Mouse (Mus musculus) embryo, embryonic 10.5 days (tissue): ENCODE measurements around the gene Narfl.

ENCODE experiments used
- DNase-seq: peaks from one replicate; pipeline ENCODE4 v3.0.0-alpha.2; 2015; ENCODE audit warnings: low spot score

Gene Narfl

DNA sequence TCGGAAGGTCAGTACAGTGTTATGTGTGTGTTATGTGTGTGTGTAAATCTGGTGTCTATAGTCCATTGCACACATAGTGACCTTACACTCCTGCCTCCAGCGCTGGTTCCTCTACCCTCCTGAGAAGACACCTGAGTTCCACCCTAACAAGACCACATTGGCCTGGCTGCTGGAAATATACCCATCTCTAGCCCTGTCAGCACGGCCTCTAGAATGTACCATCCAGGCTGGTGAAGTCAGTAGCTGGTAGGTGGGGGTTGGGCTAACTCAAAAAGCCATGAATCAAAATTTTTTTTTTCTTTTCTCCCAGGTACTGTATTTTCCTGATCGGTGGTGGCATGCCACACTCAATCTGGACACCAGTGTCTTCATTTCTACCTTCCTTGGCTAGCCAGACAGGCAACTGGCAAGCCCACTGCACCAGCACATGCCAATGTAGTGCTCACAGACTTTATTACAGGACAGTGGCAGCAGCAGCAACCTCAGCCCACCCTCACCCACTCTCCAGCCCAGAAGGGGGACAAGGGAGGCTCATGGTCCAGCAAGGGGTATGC is 56.7 kb downstream of the Narfl start:
- DNase-seq, result no peak

DNA sequence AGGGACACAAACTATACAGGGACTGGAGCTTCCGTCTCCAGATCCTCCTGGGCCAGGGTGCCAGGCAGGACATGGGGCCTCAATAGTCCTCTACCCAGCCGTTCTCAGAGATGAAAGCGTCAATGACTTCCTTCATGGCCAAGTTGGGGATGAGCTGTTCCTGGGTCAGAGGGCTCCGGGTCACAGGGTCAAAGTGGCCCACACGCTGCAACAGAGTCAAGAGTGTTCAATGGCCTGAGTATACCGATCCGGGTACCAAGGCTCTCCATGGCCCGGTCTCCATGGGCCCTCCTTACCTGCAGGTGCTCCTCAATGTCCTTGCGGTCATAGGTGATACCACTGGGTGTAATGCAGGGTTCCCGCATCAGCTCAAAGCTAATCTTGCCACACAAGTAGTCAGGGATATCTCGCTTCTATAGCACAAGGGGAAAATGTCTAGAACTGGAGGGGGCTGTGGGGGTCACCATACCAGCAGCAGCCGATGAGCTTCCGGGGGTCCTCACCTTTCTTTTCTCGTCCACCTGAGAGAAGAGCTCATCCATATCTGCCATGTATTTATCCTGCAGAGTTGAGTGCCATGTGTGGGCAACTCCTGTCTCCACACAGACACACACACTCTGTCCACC is 57.3 kb downstream of the Narfl start:
- DNase-seq, result no peak

DNA sequence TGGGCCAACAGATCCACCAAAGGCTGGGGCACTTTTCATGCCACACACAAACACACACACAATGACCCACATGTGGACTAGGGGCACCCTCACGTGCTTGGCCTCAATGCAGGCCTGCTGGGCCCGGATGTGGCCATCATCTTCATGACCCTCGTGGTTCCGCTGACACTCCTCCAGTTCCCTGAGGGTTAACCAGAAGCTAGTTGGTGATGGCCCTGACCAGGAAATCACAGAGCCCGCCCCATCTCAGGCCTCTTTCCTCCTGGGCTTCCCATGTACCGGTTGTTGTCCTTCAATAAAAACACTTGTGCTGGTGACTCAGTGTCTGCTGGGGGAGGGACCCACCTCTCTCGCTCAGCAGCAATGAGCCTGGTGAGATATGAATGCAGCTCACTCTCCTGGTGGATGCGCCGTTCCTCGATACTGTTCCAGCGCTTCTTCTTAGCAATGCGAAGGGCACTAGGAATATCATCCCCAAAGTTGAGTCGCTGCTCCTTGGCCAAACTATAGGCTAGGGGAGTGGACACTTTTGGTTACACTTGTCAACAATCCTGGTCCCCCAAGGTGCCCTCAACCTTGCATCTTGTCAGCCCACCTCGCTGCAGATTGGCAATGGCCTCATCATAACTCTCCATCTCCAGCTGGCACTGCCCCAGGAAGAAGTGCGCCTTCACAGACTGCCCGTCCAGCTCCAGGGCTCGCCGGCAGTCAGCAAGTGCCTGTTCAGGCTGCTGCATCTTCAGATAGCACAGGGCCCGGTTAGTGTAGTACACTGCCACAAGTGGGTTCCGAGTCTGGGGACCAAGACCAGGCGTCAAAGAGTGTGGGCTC is 58.1 kb downstream of the Narfl start:
- no peak for DNase-seq

DNA sequence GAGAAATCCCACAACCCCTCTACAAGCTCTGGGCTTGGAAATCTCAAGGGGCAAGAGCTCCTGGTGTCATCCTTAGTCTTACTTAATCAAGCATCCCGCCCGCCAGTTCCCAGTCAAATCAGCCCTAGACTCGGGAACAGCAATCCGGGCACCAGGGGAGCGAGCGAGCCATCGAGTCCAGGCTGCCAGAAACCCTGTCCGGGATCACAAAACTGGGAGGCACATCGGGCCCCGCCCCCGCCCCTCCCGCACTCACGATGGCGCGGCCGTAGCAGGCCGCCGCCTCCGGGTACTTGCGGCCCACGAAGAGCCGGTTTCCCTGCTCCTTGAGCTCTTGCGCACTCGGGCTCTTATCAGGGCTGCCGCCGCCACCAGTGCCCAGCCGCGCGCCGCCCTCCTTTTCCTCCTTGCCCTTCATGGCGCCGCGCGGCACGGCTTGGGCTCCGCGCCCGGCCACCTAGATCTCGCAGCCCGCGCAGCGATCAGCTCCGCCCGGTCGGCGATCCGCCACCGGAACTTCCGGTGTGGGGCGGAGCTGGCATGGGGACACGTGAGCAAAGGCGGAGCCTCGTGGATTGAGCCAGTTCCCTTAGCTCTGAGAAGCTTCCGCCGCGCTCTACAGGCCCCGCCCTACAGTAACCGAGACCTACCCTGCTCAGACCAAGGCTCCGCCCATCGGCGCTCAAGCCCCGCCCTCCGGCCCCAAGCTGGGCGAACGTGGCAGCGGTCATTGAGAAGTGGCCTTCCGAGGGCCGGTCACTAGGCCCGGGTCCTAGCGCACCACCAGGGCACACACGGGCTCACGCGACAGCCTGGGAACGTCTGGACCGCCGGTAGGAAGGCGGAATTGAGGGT is 59.1 kb downstream of the Narfl start:
- DNase-seq, result peak; percentile 100
